Mouse (Mus musculus): ENCODE results near the gene Gm21083.
"Not testable (repeated sequence)": the region's sequence is repeated elsewhere in the genome, so short reads cannot be mapped to it uniquely, and the experiment has no call there.

The Gm21083 gene

GRCm38 (mm10) chr5:15630068-15630467 lies 52.9 kb downstream of the Gm21083 start:
- DNase-seq, result not testable (repeated sequence)

All from spleen, adult 18-20 months (tissue).